Mouse (Mus musculus): Measurements from ENCODE around the gene Zfpl1.

DNA sequence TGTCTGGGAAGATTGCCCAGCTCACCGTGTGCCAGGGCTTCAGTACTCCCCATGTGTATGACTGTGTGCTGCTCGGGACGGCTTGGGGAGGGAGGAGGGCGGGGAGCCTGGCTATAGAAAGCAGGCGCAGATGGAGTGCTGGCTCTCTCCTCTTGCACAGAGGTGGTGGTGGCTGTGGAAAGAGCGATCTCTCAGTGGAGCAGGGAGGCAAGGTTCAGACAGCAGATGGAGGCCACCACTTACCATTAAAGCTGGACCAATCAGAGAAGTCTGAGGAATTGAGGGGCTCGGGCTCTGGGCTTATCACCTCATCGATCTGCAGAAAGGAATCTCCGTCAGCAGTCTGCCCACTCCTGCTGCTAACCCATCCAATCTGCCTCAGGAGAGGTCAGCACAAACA, 2.6 kb downstream of the Zfpl1 start, which contains the start of gene Gm28374:
- TF ChIP-seq CTCF (IDR thresholded peaks at IDR 0.05) (no peak), POLR2A (IDR thresholded peaks at IDR 0.05; ENCODE audit: insufficient read depth, low read depth, low read length) (no peak)

Measured in heart, adult 2 months (tissue).